Mouse (Mus musculus): ENCODE measurements around the gene Atf6b. TPM values are rescaled to one million over a fixed set of nuclear protein-coding genes. Genes with fewer than 3 reads are reported as not detected.

Gene Atf6b
- polyA plus RNA-seq, 1 experiment from 2014 or later, result 97.1 TPM

DNA sequence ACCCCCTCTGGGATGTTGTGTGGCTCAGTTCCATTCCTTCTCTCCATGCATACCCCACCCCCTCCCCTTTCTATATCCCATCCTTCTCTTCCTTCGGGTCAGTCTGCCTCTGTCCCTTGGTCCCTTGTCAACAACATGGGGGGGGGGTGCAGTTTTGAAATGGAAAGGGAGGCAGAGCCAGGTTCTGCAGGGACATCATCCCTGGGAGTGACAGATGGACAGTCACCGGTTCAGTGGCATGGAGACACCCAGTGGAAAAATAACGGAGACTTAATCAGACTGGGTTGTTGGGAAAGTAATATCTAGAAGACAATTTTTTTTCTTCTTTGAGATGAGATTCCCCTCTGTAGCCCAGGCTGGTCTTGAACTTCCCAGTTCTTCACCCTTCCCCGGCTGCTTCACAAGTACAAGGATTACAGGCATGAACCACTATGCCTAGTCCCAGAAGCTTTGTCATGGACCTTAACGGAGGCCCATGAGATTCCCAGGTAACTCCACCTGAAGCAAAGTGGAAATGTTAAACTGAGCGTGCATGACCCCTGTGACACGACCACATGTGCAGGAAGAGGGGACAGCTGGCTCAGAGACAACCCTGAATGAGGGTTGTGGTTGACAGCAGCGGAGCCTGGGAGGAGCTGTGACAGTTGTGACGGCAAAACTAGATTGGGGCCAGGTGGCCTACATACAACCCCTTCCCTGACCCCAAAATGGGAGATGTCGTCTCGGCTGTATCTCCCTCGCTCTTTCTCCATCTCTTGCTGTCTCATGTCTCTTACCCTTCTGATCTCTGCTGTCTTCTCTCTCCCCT, 16.9 kb upstream of the Atf6b start:
- Histone ChIP-seq H3K4me3 (replicated peaks; ENCODE audit: low read depth, low read length) (peak overlapping the region; percentile 71), H3K9ac (replicated peaks; ENCODE audit: low read length) (peak overlapping the region; percentile 68), H3K36me3 (ENCODE audit: control insufficient read depth, insufficient read depth, low read length) (no peaks in the 10 kb centered on the region), H3K27ac (replicated peaks; ENCODE audit: low read depth, low read length) (peak overlapping the region; percentile 93; the same call in 1 of the 2 replicates), H3K9me3 (ENCODE audit: control insufficient read depth, low read length) (no peaks in the 10 kb centered on the region), H3K27me3 (ENCODE audit: control insufficient read depth, insufficient read depth, low read length) (peaks cover 14% of the 10 kb centered on the region; the same call in 1 of the 2 replicates), H3K4me1 (ENCODE audit: control insufficient read depth, insufficient read depth, low read length) (peaks cover 53% of the 10 kb centered on the region), H3K4me2 (ENCODE audit: low read length) (peak overlapping the region; percentile 90)
- DNase-seq (no peak), ATAC-seq (ENCODE audit: low FRiP score, low TSS enrichment) (no peak)
- 17% methylated on average over 12 of the region's 12 CpGs for WGBS

DNA sequence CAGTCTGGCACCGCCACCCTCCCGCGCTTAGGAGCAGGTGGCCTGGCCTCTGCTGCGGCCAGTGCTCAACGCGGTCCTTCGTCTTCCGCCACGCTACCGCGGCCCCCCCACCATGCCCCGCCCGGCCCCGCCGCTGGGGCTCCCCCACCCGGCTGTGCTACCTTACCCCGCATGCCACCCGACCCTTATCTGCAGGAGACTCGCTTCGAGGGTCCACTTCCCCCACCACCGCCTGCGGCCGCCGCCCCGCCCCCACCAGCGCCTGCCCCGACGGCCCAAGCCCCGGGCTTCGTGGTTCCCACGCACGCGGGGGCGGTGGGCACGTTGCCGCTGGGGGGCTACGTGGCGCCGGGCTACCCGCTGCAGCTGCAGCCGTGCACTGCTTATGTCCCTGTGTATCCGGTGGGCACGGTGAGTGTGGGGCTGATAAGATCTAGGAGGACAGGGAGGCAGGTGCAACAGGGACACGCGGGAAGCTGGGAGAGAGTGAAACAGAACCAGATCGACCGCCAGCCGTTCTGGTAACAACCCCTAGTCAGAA, 16.1 kb upstream of the Atf6b start:
- H3K27ac ChIP-seq (replicated peaks; ENCODE audit: low read depth, low read length), result no peak overlapping the region
- peaks cover 14% of the 10 kb centered on the region; the same call in 1 of the 2 replicates for H3K27me3 ChIP-seq (ENCODE audit: control insufficient read depth, insufficient read depth, low read length)
- H3K4me3 ChIP-seq (replicated peaks; ENCODE audit: low read depth, low read length), result peak overlapping the region; percentile 71
- DNase-seq (peak; percentile 23), ATAC-seq (ENCODE audit: low FRiP score, low TSS enrichment) (no peak)
- WGBS, result 2% methylated on average over 48 of the region's 48 CpGs
- H3K9ac ChIP-seq (replicated peaks; ENCODE audit: low read length), result peak overlapping the region; percentile 43
- peaks cover 52% of the 10 kb centered on the region for H3K4me1 ChIP-seq (ENCODE audit: control insufficient read depth, insufficient read depth, low read length)
- peak overlapping the region; percentile 90 for H3K4me2 ChIP-seq (ENCODE audit: low read length)
- H3K9me3 ChIP-seq (ENCODE audit: control insufficient read depth, low read length), result no peaks in the 10 kb centered on the region
- no peaks in the 10 kb centered on the region for H3K36me3 ChIP-seq (ENCODE audit: control insufficient read depth, insufficient read depth, low read length)

DNA sequence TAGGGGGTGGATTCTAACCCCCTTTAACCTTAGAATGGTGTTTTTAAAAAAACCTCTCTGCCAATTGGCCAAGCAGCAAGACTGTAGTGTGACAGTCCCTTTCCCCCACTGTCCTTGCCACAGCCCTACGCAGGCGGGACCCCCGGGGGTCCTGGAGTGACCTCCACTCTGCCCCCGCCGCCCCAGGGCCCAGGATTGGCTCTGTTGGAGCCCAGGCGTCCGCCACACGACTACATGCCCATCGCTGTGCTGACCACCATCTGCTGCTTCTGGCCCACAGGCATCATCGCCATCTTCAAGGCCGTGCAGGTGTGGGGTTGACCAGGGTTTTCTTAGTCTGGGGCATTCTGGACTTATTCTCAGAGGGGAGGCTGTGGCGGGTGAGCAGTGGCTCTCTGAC, 15.3 kb upstream of the Atf6b start:
- peak overlapping the region; percentile 43; the same call in 1 of the 2 replicates for H3K9ac ChIP-seq (replicated peaks; ENCODE audit: low read length)
- no peaks in the 10 kb centered on the region for H3K9me3 ChIP-seq (ENCODE audit: control insufficient read depth, low read length)
- no peak for DNase-seq
- H3K27me3 ChIP-seq (ENCODE audit: control insufficient read depth, insufficient read depth, low read length), result peaks cover 14% of the 10 kb centered on the region; the same call in 1 of the 2 replicates
- 7% methylated on average over 12 of the region's 12 CpGs for WGBS
- no peak overlapping the region for H3K27ac ChIP-seq (replicated peaks; ENCODE audit: low read depth, low read length)
- peak overlapping the region; percentile 71 for H3K4me3 ChIP-seq (replicated peaks; ENCODE audit: low read depth, low read length)
- H3K36me3 ChIP-seq (ENCODE audit: control insufficient read depth, insufficient read depth, low read length), result no peaks in the 10 kb centered on the region
- H3K4me1 ChIP-seq (ENCODE audit: control insufficient read depth, insufficient read depth, low read length), result peaks cover 44% of the 10 kb centered on the region
- H3K4me2 ChIP-seq (ENCODE audit: low read length), result peak overlapping the region; percentile 90
- ATAC-seq (ENCODE audit: low FRiP score, low TSS enrichment), result no peak

DNA sequence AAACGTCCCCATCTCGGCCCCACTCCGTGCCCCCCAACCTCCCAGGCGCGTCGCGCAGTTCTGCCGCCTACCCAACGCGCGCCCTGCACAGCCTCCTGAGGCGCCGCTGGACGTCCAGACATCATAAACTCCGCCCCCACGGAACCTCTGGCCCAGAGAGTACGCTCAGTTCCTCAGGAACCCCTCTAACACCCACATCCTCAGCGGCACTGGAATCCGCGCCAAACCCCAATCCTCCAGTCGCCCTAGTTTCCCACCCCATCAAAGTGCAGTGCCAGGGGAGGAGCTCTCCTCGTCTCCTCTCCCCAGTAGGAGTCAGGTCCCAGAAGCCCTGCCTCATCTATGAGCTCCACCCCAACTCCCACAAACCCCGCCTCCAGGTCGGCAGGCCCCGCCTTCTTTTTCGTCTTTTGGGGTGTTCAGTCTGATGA, 14.7 kb upstream of the Atf6b start:
- 1% methylated on average over 26 of the region's 26 CpGs for WGBS
- Histone ChIP-seq H3K9ac (replicated peaks; ENCODE audit: low read length) (peak overlapping the region; percentile 43; the same call in 1 of the 2 replicates), H3K36me3 (ENCODE audit: control insufficient read depth, insufficient read depth, low read length) (no peaks in the 10 kb centered on the region), H3K27me3 (ENCODE audit: control insufficient read depth, insufficient read depth, low read length) (peaks cover 14% of the 10 kb centered on the region; the same call in 1 of the 2 replicates), H3K27ac (replicated peaks; ENCODE audit: low read depth, low read length) (no peak overlapping the region), H3K4me1 (ENCODE audit: control insufficient read depth, insufficient read depth, low read length) (peaks cover 44% of the 10 kb centered on the region), H3K9me3 (ENCODE audit: control insufficient read depth, low read length) (no peaks in the 10 kb centered on the region), H3K4me3 (replicated peaks; ENCODE audit: low read depth, low read length) (peak overlapping the region; percentile 71), H3K4me2 (ENCODE audit: low read length) (peak overlapping the region; percentile 90)
- ATAC-seq (ENCODE audit: low FRiP score, low TSS enrichment) (no peak), DNase-seq (peak; percentile 43)

DNA sequence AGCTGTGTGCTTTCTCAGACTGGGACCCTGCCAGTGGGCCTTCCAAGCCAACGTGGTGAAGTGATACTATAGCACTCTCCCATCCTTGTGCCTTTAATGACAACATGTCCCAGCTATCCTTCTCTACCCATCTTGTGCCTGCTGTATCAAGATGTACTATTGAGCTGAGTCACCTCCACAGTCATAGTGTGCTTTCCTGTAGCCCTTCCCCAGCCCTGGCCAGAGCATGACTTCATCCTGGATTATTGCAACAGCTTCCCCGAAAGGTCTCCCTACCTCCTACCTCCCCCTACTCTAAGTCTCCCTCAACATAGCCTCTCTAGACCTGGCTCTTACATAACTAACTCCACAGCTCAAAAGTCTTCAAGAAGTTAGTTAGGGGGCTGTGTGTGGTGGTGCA, 11.3 kb upstream of the Atf6b start:
- no peak overlapping the region for H3K4me3 ChIP-seq (replicated peaks; ENCODE audit: low read depth, low read length)
- H3K9ac ChIP-seq (replicated peaks; ENCODE audit: low read length), result no peak overlapping the region
- peaks cover 14% of the 10 kb centered on the region; the same call in 1 of the 2 replicates for H3K27me3 ChIP-seq (ENCODE audit: control insufficient read depth, insufficient read depth, low read length)
- no peak for ATAC-seq (ENCODE audit: low FRiP score, low TSS enrichment)
- peaks cover 19% of the 10 kb centered on the region for H3K4me1 ChIP-seq (ENCODE audit: control insufficient read depth, insufficient read depth, low read length)
- H3K4me2 ChIP-seq (ENCODE audit: low read length), result no peak overlapping the region
- H3K27ac ChIP-seq (replicated peaks; ENCODE audit: low read depth, low read length), result no peak overlapping the region
- no peak for DNase-seq
- H3K36me3 ChIP-seq (ENCODE audit: control insufficient read depth, insufficient read depth, low read length), result no peaks in the 10 kb centered on the region
- WGBS, result 86% methylated on average over 2 of the region's 2 CpGs
- no peaks in the 10 kb centered on the region for H3K9me3 ChIP-seq (ENCODE audit: control insufficient read depth, low read length)

DNA sequence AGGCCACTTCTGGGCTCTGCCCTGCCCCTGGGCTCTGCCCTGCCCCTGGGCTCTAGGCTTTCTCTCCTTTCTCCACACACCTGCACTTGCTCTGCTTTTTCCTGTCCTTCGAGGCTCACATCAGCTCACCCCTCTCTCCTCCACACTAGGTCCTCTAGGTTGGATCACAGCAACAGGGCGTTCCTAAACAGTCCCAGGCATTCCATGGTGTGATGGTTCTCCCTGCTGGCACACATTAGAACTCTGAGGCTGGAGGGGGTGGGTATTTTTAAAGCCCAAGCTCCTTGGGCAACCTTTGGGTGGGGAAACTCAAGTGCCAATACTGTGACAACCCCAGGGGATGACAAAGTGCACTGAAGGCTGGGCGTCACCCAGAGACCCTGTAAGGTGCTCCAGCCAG, 9.5 kb upstream of the Atf6b start:
- Histone ChIP-seq H3K9ac (replicated peaks; ENCODE audit: low read length) (no peak overlapping the region), H3K4me3 (replicated peaks; ENCODE audit: low read depth, low read length) (no peak overlapping the region), H3K4me1 (ENCODE audit: control insufficient read depth, insufficient read depth, low read length) (peaks cover 1% of the 10 kb centered on the region; the same call in 1 of the 2 replicates), H3K27ac (replicated peaks; ENCODE audit: low read depth, low read length) (no peak overlapping the region), H3K9me3 (ENCODE audit: control insufficient read depth, low read length) (no peaks in the 10 kb centered on the region), H3K27me3 (ENCODE audit: control insufficient read depth, insufficient read depth, low read length) (peaks cover 1% of the 10 kb centered on the region; the same call in 1 of the 2 replicates), H3K4me2 (ENCODE audit: low read length) (no peak overlapping the region), H3K36me3 (ENCODE audit: control insufficient read depth, insufficient read depth, low read length) (no peaks in the 10 kb centered on the region)
- ATAC-seq (ENCODE audit: low FRiP score, low TSS enrichment) (no peak), DNase-seq (no peak)
- 74% methylated on average over 3 of the region's 3 CpGs for WGBS

DNA sequence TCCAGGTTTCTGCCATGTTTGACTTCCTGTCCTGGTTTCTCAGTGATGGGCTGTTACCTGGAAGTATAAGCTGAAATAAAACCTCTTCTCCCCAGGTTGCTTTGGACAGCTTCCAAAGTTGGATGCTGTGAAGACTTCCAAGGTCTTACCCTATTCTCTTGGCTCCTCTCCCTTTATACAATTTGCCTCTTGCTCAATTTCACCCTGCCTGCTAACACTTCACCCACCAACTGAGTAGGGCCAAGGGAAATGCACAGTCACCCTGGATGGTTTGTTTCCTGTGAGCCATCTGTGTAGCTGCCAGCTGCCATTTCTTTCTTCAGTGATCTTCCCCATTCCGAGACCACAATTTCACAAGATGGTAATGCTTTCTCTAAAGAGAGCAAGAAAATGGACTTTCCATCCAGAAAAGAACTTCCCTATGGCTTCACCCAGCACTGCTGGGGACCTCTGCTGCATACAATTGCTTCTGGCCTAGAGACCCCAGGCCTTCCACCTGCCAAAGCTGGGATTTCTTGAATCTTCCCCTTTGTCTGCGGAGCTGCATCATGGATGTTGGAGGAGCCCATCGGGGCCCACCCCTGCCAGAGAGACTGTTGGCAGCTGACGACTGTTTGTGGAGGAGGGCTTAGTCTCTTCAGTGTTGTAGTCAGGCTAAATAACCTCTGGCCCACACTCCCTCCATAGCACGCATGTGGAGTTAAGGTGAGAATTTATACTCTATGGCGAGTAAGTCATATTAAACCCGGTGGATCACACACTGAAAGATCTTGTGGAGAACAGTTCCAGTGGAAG, 7.3 kb upstream of the Atf6b start:
- 86% methylated on average over 7 of the region's 7 CpGs for WGBS
- no peak overlapping the region for H3K4me2 ChIP-seq (ENCODE audit: low read length)
- no peak for DNase-seq

DNA sequence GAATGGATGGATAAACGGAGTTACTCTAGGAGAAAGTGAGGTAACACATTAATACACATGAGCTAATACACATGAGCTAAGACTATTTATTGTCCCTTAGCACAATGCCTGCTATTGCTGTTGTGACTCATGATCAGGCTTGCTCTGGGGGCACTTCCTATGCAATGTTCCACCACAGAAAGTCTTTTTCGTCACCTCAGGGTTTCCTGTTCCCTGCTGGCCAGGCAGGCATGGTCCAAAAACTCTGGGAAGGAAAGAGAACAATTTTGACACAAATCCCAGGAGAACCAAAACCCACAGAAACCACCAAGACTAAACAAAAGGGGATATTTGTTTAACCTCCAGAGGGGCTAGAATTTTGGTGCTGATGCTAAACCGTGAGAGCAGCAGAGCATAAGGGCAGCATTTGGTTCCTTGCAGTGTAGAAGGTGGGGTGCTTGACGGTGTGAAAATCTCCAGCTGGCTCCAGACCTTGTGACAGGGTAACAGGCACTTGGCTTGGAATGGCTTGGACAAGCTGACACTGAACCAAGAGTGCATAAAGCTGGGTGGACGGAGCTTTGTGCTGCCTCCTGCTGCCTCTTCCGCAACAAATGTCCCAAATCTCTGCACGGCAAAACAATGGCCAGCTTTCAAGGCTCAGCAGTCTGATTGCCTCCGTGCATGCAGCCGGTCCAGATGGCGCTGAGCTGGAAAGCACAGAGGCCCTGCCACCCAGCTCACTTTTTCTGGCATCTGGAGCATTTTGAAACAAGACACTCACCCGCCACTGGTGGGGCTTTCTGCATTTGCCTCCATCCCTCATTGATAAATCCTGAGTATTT, 6.0 kb upstream of the Atf6b start:
- DNase-seq (peak; percentile 64), ATAC-seq (ENCODE audit: low FRiP score, low TSS enrichment) (peak; percentile 25; the same call in 1 of the 2 replicates)
- H3K4me3 ChIP-seq (replicated peaks; ENCODE audit: low read depth, low read length), result no peak overlapping the region
- H3K36me3 ChIP-seq (ENCODE audit: control insufficient read depth, insufficient read depth, low read length), result no peaks in the 10 kb centered on the region; the same call in 1 of the 2 replicates
- H3K9ac ChIP-seq (replicated peaks; ENCODE audit: low read length), result peak overlapping the region; percentile 16; the same call in 1 of the 2 replicates
- H3K27ac ChIP-seq (replicated peaks; ENCODE audit: low read depth, low read length), result peak overlapping the region; percentile 73
- peaks cover 11% of the 10 kb centered on the region for H3K4me1 ChIP-seq (ENCODE audit: control insufficient read depth, insufficient read depth, low read length)
- H3K27me3 ChIP-seq (ENCODE audit: control insufficient read depth, insufficient read depth, low read length), result no peaks in the 10 kb centered on the region
- H3K4me2 ChIP-seq (ENCODE audit: low read length), result no peak overlapping the region
- no peaks in the 10 kb centered on the region for H3K9me3 ChIP-seq (ENCODE audit: control insufficient read depth, low read length)
- 12% methylated on average over 11 of the region's 11 CpGs for WGBS

More for the DNA sequence above, 7.3 kb upstream of the Atf6b start:
- Histone ChIP-seq H3K36me3 (ENCODE audit: control insufficient read depth, insufficient read depth, low read length) (no peaks in the 10 kb centered on the region), H3K9me3 (ENCODE audit: control insufficient read depth, low read length) (no peaks in the 10 kb centered on the region), H3K4me3 (replicated peaks; ENCODE audit: low read depth, low read length) (no peak overlapping the region), H3K4me1 (ENCODE audit: control insufficient read depth, insufficient read depth, low read length) (no peaks in the 10 kb centered on the region), H3K27me3 (ENCODE audit: control insufficient read depth, insufficient read depth, low read length) (no peaks in the 10 kb centered on the region), H3K9ac (replicated peaks; ENCODE audit: low read length) (no peak overlapping the region), H3K27ac (replicated peaks; ENCODE audit: low read depth, low read length) (no peak overlapping the region)
- no peak for ATAC-seq (ENCODE audit: low FRiP score, low TSS enrichment)
